Mouse (Mus musculus): ENCODE measurements around the gene Tmem110.

DNA sequence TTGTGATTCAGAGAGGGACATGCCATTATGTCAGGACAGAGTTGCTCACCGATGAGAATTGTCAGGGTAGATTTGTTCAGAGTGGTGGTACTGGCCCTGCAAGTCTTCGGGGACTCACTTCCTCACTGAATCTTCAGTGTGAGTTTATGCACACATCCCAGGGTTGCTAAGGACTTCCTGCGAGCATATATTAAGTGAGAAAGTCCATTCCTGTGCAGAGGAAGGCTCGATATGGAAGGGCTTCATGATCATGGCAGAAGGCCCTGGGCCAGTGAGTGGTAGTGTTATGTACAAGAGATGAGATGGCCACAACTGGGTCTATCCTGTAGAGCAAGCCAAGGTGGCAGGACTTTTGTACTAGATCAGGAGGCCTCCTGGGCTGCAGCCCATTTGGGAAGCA is 2.1 kb downstream of the Tmem110 start:
- no peak for TF ChIP-seq CTCF (IDR thresholded peaks at IDR 0.05; ENCODE audit: low read depth, low read length)
- no peak for TF ChIP-seq POLR2A (IDR thresholded peaks at IDR 0.05; ENCODE audit: borderline replicate concordance, low read depth, low read length)
